Mouse (Mus musculus) ES-Bruce4 (cell line): ENCODE measurements around the gene Itgam.

Experiments used
- CTCF ChIP-seq: IDR thresholded peaks from one replicate; pipeline ENCODE4 v1.8.1; 2011; ENCODE audit warnings: low read depth, low read length
- EP300 ChIP-seq: IDR thresholded peaks from 2 replicates; pipeline ENCODE4 v1.6.1; 2011; ENCODE audit warnings: low read depth, low read length; ENCODE audit not compliant: insufficient read depth
- POLR2A ChIP-seq: IDR thresholded peaks from one replicate; pipeline ENCODE4 v1.8.1; 2011; ENCODE audit warnings: low read length; ENCODE audit not compliant: insufficient read depth

- no peak for TF ChIP-seq CTCF
- TF ChIP-seq POLR2A: no peak
- TF ChIP-seq EP300: no peak
Observed at GRCm38 (mm10) chr7:128110314-128110713, 47.9 kb downstream of the Itgam start.
